In genomic region chr11:79182881-79183280, GRCm38 (mm10) we compare ENCODE assay signal across 10 mouse cellular contexts. TPM values are rescaled to one million over a fixed set of nuclear protein-coding genes. Genes with fewer than 3 reads are reported as not detected.
DNase-seq lines count a peak whose midpoint lies in the region; ATAC-seq lines count a peak whose summit lies in the region.
"Had no signal": no experiment of that assay in that cellular context is flagged by ENCODE, and none has a peak within 500 bp of the region (broad histone marks: within the 10 kb centered on the region; RNA-seq: fewer than 3 reads in every experiment).

No protein-coding gene starts in this region.

- no peaks in the 10 kb centered on the region for H3K4me1 ChIP-seq in hindbrain, embryonic 10.5 days (replicated peaks)
- H3K4me1 ChIP-seq: limb, embryonic 12.5 days; midbrain, embryonic 12.5 days had no signal

- peak; percentile 98 for DNase-seq in heart, adult 11 months
- DNase-seq in heart, postnatal 4 days, result no peak
- DNase-seq in frontal cortex, postnatal 25 days (ENCODE audit: low spot score in 2 of 2), result peak; percentile 45
- peak; percentile 55 to 73 for DNase-seq in left cerebral cortex, adult 8-10 months (ENCODE audit: low spot score in 2 of 2)
- peak; percentile 85 to 91 for DNase-seq in right cerebral cortex, postnatal 36 days (ENCODE audit: low spot score in 2 of 2)
- DNase-seq in hindbrain, embryonic 10.5 days (ENCODE audit: low spot score), result no peak
- no peak for DNase-seq in cerebellum, adult 8-10 months

- H3K9me3 ChIP-seq in hindbrain, embryonic 10.5 days, result no peaks in the 10 kb centered on the region
- H3K9me3 ChIP-seq: limb, embryonic 12.5 days; midbrain, embryonic 12.5 days had no signal

- WGBS in hindbrain, embryonic 10.5 days, result 85% methylated on average over 12 of the region's 12 CpGs

- H3K36me3 ChIP-seq in hindbrain, embryonic 10.5 days, result no peaks in the 10 kb centered on the region
- H3K36me3 ChIP-seq: limb, embryonic 12.5 days; midbrain, embryonic 12.5 days had no signal

- no peak overlapping the region for H3K4me3 ChIP-seq in hindbrain, embryonic 10.5 days
- H3K4me3 ChIP-seq: limb, embryonic 12.5 days; midbrain, embryonic 12.5 days had no signal

- no peak overlapping the region for H3K27ac ChIP-seq in hindbrain, embryonic 10.5 days
- H3K27ac ChIP-seq: limb, embryonic 12.5 days; midbrain, embryonic 12.5 days had no signal

- no peak for ATAC-seq in megakaryocyte, adult 5-6 weeks (ENCODE audit: poor library complexity, severe bottlenecking)

- H3K27me3 ChIP-seq in hindbrain, embryonic 10.5 days (ENCODE audit: insufficient read depth, poor library complexity, severe bottlenecking), result no peaks in the 10 kb centered on the region
- H3K27me3 ChIP-seq: limb, embryonic 12.5 days; midbrain, embryonic 12.5 days had no signal

RNA-seq across cellular contexts. Expression of gene Ksr1, which starts 36.7 kb away (rescaled TPM):
- total RNA-seq in heart, postnatal 4 days (2021), result 10 to 100 TPM; 14.6 to 15.8 TPM
- 10 to 100 TPM; 53.6 to 63.6 (median 56.0) TPM for total RNA-seq in left cerebral cortex, adult 8-10 months (2022)
- total RNA-seq in megakaryocyte, adult 5-6 weeks (2015), result 6.4 and 6.8 TPM in 2 replicates
- total RNA-seq in megakaryocyte, adult 5-6 weeks (2017), result 5.2 and 10.8 TPM in 2 replicates
- polyA plus RNA-seq in hindbrain, embryonic 10.5 days (2016; fragmentation: Nextera tagmentation; extraction: Ambion mirVana), result 2.7 and 5.2 TPM in 2 replicates

Comparison
In these comparisons a context has a peak if more than half of its experiments do, and no peak if none do; other contexts are left out.
1. DNase-seq: peak in heart, adult 11 months (single experiment), frontal cortex, postnatal 25 days (2 of 2), left cerebral cortex, adult 8-10 months (2 of 2) and right cerebral cortex, postnatal 36 days (2 of 2); none in heart, postnatal 4 days (single experiment), hindbrain, embryonic 10.5 days (single experiment) and cerebellum, adult 8-10 months (single experiment).